Mouse (Mus musculus) liver, postnatal 0 days (tissue): ENCODE results near the gene Trim56.

Experiments
- CTCF ChIP-seq: sonication (generic); IDR thresholded peaks from 2 replicates; pipeline ENCODE4 v1.5.1; 2016; ENCODE audit warnings: antibody characterized with exemption, low read depth
- EP300 ChIP-seq: IDR thresholded peaks from 2 replicates; pipeline ENCODE4 v1.6.1; 2016; ENCODE audit warnings: antibody characterized with exemption, low read depth, mild to moderate bottlenecking

GRCm38 (mm10) chr5:137065454-137065853, 50.6 kb downstream of the Trim56 start:
- TF ChIP-seq CTCF: no peak
- TF ChIP-seq EP300: no peak
